Mouse (Mus musculus) limb, embryonic 11.5 days (tissue): Measurements from ENCODE around the gene Ehbp1. TPM values are rescaled to one million over a fixed set of nuclear protein-coding genes. Genes with fewer than 3 reads are reported as not detected.

Experiments used
- ATAC-seq: fragments of 200-750 bp; cut with Nextera tagmentation; 2 replicates; pipeline ENCODE4 v1.8.0; 2017; ENCODE audit warnings: low read depth; ENCODE audit not compliant: insufficient number of reproducible peaks, low FRiP score, low TSS enrichment
- DNase-seq: peaks from one replicate; pipeline ENCODE4 v3.0.0-alpha.2; 2015; ENCODE audit warnings: low spot score
- H3K27ac ChIP-seq: fragments of 300-500 bp; sonication (generic); replicated peaks from 2 replicates; pipeline ENCODE4 v1.5.1; 2014; ENCODE audit warnings: low read depth, mild to moderate bottlenecking, low read length
- H3K27me3 ChIP-seq: fragments of 300-500 bp; sonication (generic); 2 replicates; pipeline ENCODE4 v1.6.1; 2014; ENCODE audit warnings: mild to moderate bottlenecking, low read length, mixed read lengths; ENCODE audit not compliant: control insufficient read depth, insufficient read depth
- H3K36me3 ChIP-seq: fragments of 300-500 bp; sonication (generic); 2 replicates; pipeline ENCODE4 v1.6.1; 2014; ENCODE audit warnings: mild to moderate bottlenecking, low read length, moderate library complexity, mixed read lengths; ENCODE audit not compliant: control insufficient read depth, insufficient read depth
- H3K4me1 ChIP-seq: fragments of 300-500 bp; sonication (generic); 2 replicates; pipeline ENCODE4 v1.6.1; 2014; ENCODE audit warnings: low read length, mixed read lengths; ENCODE audit not compliant: control insufficient read depth, insufficient read depth
- H3K4me2 ChIP-seq: fragments of 300-500 bp; sonication (generic); 2 replicates; pipeline ENCODE4 v1.6.1; 2014; ENCODE audit warnings: low read depth, mild to moderate bottlenecking, moderate library complexity; ENCODE audit not compliant: severe bottlenecking
- H3K4me3 ChIP-seq: fragments of 300-500 bp; sonication (generic); 2 replicates; pipeline ENCODE4 v1.5.1; 2014; ENCODE audit warnings: low read depth, low read length
- H3K9ac ChIP-seq: fragments of 300-500 bp; sonication (generic); 2 replicates; pipeline ENCODE4 v1.6.1; 2014; ENCODE audit warnings: mild to moderate bottlenecking, low read length
- H3K9me3 ChIP-seq: fragments of 300-500 bp; sonication (generic); 2 replicates; pipeline ENCODE4 v1.6.1; 2016; ENCODE audit warnings: low read length; ENCODE audit not compliant: control insufficient read depth
- WGBS: fragments of 180-500 bp; shearing (Covaris S2); extraction: QIAGEN DNeasy Blood & Tissue Kit; methylation state at CpG from one replicate; pipeline ENCODE4 v1.1.7; 2014; 5-methylcytosine and 5-hydroxymethylcytosine counted together
- polyA plus RNA-seq: library from polyadenylated mRNA; unstranded; fragments of >200 nt; fragmentation: Nextera tagmentation; extraction: Ambion mirVana; gene quantifications from 2 replicates; pipeline ENCODE4 v1.2.1, GENCODE M21; 2014

Ehbp1 gene
- polyA plus RNA-seq: 8.4 and 11.0 TPM in 2 replicates

DNA sequence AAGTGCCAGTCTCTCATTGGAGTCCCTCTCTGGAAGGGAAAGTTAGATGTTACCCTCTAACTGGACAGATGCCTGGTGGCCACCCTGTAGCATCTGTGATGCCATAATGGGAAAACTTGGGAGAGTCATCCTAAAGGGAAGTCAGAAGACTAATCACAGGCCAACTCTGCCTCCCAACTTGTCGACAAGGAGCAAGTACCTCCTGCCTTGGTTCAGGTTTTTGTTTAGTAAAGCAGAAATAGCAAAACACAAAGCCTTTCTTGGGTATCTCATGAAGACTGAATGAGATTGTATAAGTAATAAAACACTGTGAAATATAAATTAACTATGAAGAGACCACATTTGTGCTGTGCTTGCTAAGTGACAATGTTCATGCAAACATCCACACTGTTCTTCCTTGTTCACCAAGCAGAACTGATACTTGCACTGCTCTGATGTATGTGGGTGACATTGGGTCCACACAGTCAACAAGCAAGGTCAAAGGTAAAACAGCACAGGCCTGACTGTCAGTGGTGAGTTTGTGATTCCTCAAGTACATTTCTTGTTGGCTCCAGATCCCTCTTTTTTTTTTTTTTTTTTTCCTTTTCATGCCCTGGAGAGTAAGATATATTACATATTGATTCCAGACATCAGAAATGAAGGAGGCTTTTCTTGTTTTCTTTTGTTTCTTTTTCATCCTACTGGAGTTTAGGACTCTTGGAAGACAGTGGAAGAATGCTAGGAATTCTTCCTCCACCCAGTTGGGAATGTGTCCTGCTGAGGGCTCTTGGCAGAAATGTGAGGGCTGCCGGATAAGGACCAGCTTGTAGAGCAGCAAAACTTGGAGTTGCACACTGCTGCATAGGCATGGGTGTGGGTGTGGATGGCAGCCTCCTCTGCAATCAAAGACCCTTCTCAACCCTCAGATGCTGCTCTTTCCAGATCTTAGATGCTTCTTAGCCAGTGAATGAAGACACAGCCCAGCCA is at the start of gene Ehbp1:
Gene Ehbp1 (minus strand): TSS at position 51 of the 966 bp plus-strand sequence.
- H3K4me1 ChIP-seq: peaks cover 8% of the 10 kb centered on the region
- no peaks in the 10 kb centered on the region for H3K27me3 ChIP-seq
- H3K9ac ChIP-seq: no peak within 1 kb of the TSS
- no peak within 1 kb of the TSS for H3K4me2 ChIP-seq
- no peak within 1 kb of the TSS for H3K27ac ChIP-seq
- no peak within 1 kb of the TSS for H3K4me3 ChIP-seq
- H3K9me3 ChIP-seq: no peaks in the 10 kb centered on the region
- no peak for DNase-seq
- 72% methylated on average over 2 of the region's 2 CpGs for WGBS
- no peaks in the 10 kb centered on the region for H3K36me3 ChIP-seq
- no peak for ATAC-seq

DNA sequence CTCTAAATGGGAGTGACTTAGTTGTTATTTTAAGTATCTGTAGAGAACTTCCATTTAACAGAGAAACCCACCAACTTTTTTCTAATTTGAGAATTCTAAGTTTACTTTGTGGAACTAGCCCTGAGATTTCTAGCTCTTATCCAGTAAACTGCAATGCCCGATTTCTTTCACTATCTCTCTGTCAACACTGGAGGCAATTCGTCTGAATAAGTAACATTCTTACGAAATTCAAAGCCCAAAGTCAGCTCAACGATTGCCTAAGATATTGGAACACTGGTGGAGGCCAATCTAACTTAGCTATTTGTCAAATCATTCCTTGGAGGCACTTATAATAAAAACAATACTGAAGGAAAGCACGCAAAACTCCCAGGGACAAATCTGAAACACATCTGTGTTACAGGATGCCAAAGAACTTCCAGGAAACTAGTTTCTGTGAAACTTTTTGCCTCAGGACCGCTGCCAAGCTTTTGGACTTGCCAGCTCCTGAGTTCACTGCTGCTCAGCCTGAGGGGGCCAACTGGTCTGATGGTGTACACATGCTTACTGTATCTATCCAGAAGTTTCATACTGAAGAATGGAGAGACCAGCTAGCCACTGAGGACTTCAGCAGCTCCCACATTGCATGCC is 45.5 kb upstream of the Ehbp1 start:
- WGBS: 88% methylated on average over 6 of the region's 6 CpGs
- H3K4me3 ChIP-seq: no peak overlapping the region
- no peak for DNase-seq
- no peaks in the 10 kb centered on the region for H3K27me3 ChIP-seq
- H3K27ac ChIP-seq: no peak overlapping the region
- H3K9me3 ChIP-seq: no peaks in the 10 kb centered on the region
- no peak overlapping the region for H3K9ac ChIP-seq
- no peak for ATAC-seq
- H3K4me1 ChIP-seq: no peaks in the 10 kb centered on the region
- H3K4me2 ChIP-seq: no peak overlapping the region
- H3K36me3 ChIP-seq: no peaks in the 10 kb centered on the region

DNA sequence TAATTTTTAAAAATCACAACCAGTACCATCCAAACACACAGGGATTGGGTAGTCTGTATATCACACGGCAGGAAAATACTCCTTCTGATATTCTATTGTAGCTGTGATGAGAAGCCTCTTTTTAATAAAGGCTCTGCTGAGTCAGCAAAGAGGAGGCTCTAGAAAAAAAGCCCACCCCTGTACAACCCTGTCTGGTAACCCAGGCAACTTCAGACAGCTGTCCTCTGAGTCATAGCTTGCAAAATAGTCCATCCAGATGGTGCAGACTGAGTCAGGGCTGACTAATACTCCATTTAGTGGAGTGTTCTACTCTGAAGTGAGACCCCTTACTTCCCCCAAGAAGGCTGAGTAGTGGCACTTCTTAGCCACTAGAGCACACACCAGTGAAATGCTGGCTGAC is 41.4 kb upstream of the Ehbp1 start:
- Histone ChIP-seq H3K27ac (no peak overlapping the region), H3K4me2 (no peak overlapping the region), H3K9ac (no peak overlapping the region), H3K9me3 (no peaks in the 10 kb centered on the region), H3K4me1 (no peaks in the 10 kb centered on the region), H3K27me3 (no peaks in the 10 kb centered on the region), H3K36me3 (no peaks in the 10 kb centered on the region), H3K4me3 (no peak overlapping the region)
- DNase-seq (no peak), ATAC-seq (no peak)
- 95% methylated on average over 1 of the region's 1 CpGs for WGBS

DNA sequence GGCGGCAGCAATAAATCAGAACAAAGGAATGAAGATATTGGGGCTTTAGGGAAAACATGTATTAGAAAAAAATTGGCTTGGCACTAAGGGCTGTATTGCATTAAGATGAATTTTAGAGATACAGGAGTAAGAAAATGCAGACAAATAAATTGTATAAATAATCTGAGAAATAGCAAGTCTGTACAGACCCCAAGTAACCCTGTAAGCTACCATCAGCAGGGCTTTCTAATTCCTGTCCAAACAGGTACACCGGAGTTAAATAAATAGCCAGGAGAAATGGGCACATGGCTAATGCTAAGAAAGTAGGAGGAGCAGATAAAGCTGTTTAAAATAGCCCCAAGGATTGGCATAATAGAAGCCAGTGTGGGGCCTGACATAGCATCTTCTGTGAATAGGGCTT is 32.7 kb upstream of the Ehbp1 start:
- H3K4me1 ChIP-seq: no peaks in the 10 kb centered on the region
- no peaks in the 10 kb centered on the region for H3K36me3 ChIP-seq
- H3K4me3 ChIP-seq: no peak overlapping the region
- no peaks in the 10 kb centered on the region for H3K9me3 ChIP-seq
- ATAC-seq (no peak), DNase-seq (no peak)
- H3K4me2 ChIP-seq: no peak overlapping the region
- no peak overlapping the region for H3K27ac ChIP-seq
- H3K9ac ChIP-seq: no peak overlapping the region
- WGBS: 85% methylated on average over 2 of the region's 2 CpGs
- H3K27me3 ChIP-seq: no peaks in the 10 kb centered on the region

DNA sequence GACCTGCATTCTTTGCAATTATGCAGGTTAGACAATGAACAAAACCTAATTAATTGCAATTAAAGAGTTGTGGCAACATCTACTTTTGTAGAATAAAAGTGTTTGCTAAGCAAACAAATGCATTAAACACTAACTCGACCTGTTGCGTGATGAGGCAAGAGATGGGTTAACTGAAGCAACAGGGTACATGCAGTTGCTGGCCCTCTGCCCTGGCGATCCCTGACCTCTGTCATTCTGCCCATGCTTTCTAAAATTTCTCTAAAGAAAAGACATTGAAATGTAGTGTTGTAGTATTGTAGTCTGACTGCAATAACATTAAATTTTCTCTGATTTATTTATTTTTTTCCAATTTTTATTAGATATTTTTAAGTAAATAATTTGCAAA is 31.2 kb upstream of the Ehbp1 start:
- ATAC-seq (no peak), DNase-seq (no peak)
- no peaks in the 10 kb centered on the region for H3K9me3 ChIP-seq
- no peak overlapping the region for H3K4me3 ChIP-seq
- no peak overlapping the region for H3K9ac ChIP-seq
- H3K27ac ChIP-seq: no peak overlapping the region
- no peaks in the 10 kb centered on the region for H3K36me3 ChIP-seq
- no peaks in the 10 kb centered on the region for H3K4me1 ChIP-seq
- no peak overlapping the region for H3K4me2 ChIP-seq
- WGBS: 86% methylated on average over 3 of the region's 3 CpGs
- no peaks in the 10 kb centered on the region for H3K27me3 ChIP-seq

DNA sequence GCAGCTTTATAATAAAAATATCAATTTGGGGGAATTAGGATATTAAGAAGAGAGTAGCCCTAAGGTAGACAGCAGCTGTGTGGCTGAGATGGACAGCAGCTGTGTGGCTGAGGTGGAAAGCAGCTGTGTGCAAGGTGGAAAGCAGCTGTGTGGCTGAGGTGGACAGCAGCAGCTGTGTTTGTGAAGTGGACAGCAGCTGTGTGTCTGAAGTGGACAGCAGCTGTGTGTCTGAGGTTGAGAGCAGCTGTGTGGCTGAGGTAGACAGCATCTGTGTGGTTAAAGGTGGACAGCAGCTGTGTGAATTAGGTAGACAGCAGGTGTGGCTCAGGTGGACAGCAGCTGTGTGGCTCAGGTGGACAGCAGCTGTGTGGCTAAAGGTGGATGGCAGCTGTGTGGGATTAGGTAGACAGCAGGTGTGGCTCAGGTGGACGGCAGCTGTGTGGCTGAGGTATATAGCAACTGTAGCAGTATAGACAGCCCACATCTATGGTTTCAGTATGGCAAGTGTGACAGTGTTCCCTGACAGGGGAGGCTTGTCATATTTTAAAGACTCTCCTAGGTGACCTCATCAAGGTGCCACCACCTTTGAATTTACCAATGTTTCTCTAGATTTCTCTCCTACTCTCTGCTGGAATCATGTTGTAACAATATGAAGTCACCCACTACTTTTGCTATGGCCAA is 30.7 kb upstream of the Ehbp1 start:
- no peak overlapping the region for H3K4me3 ChIP-seq
- no peaks in the 10 kb centered on the region for H3K27me3 ChIP-seq
- H3K27ac ChIP-seq: no peak overlapping the region
- no peaks in the 10 kb centered on the region for H3K4me1 ChIP-seq
- peak; percentile 29 for DNase-seq
- 86% methylated on average over 1 of the region's 1 CpGs for whole genome bisulfite sequencing
- H3K4me2 ChIP-seq: no peak overlapping the region
- no peaks in the 10 kb centered on the region for H3K36me3 ChIP-seq
- no peaks in the 10 kb centered on the region for H3K9me3 ChIP-seq
- no peak overlapping the region for H3K9ac ChIP-seq
- ATAC-seq: no peak

DNA sequence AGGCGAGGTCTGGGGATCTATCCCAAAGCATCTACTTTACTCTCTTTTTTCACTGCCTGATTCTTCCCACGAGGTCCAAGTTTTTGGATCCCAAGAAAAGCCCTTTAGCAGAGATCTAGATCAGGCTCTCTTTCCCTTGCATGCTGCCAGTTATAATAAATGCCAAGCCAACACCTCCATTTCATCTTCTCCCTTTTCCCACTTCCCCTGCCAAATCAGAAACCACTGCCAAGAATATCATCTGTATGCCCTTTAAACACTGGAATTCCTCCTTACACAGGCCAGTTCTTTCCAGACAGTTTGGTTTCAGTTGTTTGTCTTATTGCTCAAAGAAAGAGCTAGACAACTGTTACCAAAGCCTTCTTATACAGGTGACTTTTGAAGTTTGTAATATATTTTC is 27.7 kb upstream of the Ehbp1 start:
- H3K4me1 ChIP-seq: no peaks in the 10 kb centered on the region
- ATAC-seq: no peak
- H3K9me3 ChIP-seq: no peaks in the 10 kb centered on the region
- H3K27ac ChIP-seq: no peak overlapping the region
- no peak overlapping the region for H3K9ac ChIP-seq
- H3K36me3 ChIP-seq: no peaks in the 10 kb centered on the region
- no peak for DNase-seq
- WGBS: 76% methylated on average over 2 of the region's 2 CpGs
- H3K4me3 ChIP-seq: no peak overlapping the region
- no peaks in the 10 kb centered on the region for H3K27me3 ChIP-seq
- H3K4me2 ChIP-seq: no peak overlapping the region

DNA sequence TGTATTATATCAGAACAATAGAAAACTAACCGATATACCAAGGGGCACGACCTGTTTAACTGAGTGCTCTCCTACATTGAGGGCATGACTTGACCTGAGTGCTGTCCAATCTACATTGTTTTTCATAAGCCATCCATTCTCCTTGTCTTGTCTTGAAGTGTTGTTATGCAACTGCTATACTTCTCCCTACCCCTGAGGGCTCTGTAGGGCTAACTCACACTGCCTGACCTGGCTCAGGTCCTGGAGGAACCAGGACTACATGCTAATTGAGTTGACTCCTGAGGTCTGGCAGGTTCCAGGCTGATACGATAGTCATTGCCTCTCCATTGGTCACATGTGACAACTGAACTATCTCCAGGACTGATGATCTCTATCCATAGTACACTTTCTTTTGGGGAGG is 26.5 kb upstream of the Ehbp1 start:
- no peak overlapping the region for H3K4me3 ChIP-seq

More for the DNA sequence above, 26.5 kb upstream of the Ehbp1 start:
- Histone ChIP-seq H3K9me3 (no peaks in the 10 kb centered on the region), H3K4me1 (no peaks in the 10 kb centered on the region), H3K36me3 (no peaks in the 10 kb centered on the region), H3K27ac (no peak overlapping the region), H3K27me3 (no peaks in the 10 kb centered on the region), H3K4me2 (no peak overlapping the region), H3K9ac (no peak overlapping the region)
- WGBS: 90% methylated on average over 3 of the region's 3 CpGs
- no peak for DNase-seq
- no peak for ATAC-seq
